ENCODE assay signal across 8 mouse cellular contexts in genomic region chr15:100460942-100461341, GRCm38 (mm10). TPM values are rescaled to one million over a fixed set of nuclear protein-coding genes. Genes with fewer than 3 reads are reported as not detected.
DNase-seq lines count a peak whose midpoint lies in the region; ATAC-seq and TF ChIP-seq lines count a peak whose summit lies in the region.

No protein-coding gene starts in this region.

- peak overlapping the region; percentile 50 for H3K4me2 ChIP-seq in heart, embryonic 12.5 days
- peak overlapping the region; percentile 30; the same call in 1 of the 2 replicates for H3K4me2 ChIP-seq in intestine, postnatal 0 days (replicated peaks; ENCODE audit: low read depth)

- ATAC-seq in heart, embryonic 12.5 days (ENCODE audit: insufficient number of reproducible peaks, low FRiP score), result peak; percentile 72
- ATAC-seq in intestine, postnatal 0 days, result peak; percentile 29; the same call in 1 of the 2 replicates

- no peaks in the 10 kb centered on the region for H3K36me3 ChIP-seq in heart, embryonic 12.5 days
- no peaks in the 10 kb centered on the region for H3K36me3 ChIP-seq in embryonic facial prominence, embryonic 10.5 days (replicated peaks)
- no peaks in the 10 kb centered on the region for H3K36me3 ChIP-seq in intestine, postnatal 0 days (ENCODE audit: control insufficient read depth, insufficient read depth)

- no peak for TF ChIP-seq POLR2A in lung, adult 2 months (IDR thresholded peaks at IDR 0.05; ENCODE audit: borderline replicate concordance, extremely low read depth, low read depth, low read length)

- peak overlapping the region; percentile 2; the same call in 1 of the 2 replicates for H3K4me3 ChIP-seq in heart, embryonic 12.5 days
- H3K4me3 ChIP-seq in embryonic facial prominence, embryonic 10.5 days, result peak overlapping the region; percentile 39; the same call in 1 of the 2 replicates
- H3K4me3 ChIP-seq in intestine, postnatal 0 days (ENCODE audit: low read depth, low read length), result no peak overlapping the region
- no peak overlapping the region for H3K4me3 ChIP-seq in lung, adult 2 months (replicated peaks; ENCODE audit: extremely low read depth, low read depth, low read length)

- H3K9ac ChIP-seq in heart, embryonic 12.5 days, result no peak overlapping the region
- H3K9ac ChIP-seq in intestine, postnatal 0 days (ENCODE audit: low read depth, low read length), result no peak overlapping the region

- H3K27me3 ChIP-seq in heart, embryonic 12.5 days (replicated peaks), result peaks cover 9% of the 10 kb centered on the region; the same call in 1 of the 2 replicates
- H3K27me3 ChIP-seq in embryonic facial prominence, embryonic 10.5 days (replicated peaks; ENCODE audit: low read depth, poor library complexity, severe bottlenecking), result peaks cover 24% of the 10 kb centered on the region
- H3K27me3 ChIP-seq in intestine, postnatal 0 days (replicated peaks; ENCODE audit: control insufficient read depth, insufficient read depth, low read length), result no peaks in the 10 kb centered on the region

- H3K27ac ChIP-seq in heart, embryonic 12.5 days (ENCODE audit: poor library complexity, severe bottlenecking), result no peak overlapping the region
- no peak overlapping the region for H3K27ac ChIP-seq in embryonic facial prominence, embryonic 10.5 days (replicated peaks)
- H3K27ac ChIP-seq in intestine, postnatal 0 days (ENCODE audit: low read depth, low read length), result no peak overlapping the region

- intact Hi-C loops in heart, postnatal 25 days (cut with DNase I), result no loop called here

- TF ChIP-seq CTCF in intestine, postnatal 0 days (IDR thresholded peaks at IDR 0.05; ENCODE audit: low read depth), result no peak
- TF ChIP-seq CTCF in lung, adult 2 months (IDR thresholded peaks at IDR 0.05; ENCODE audit: insufficient read depth, low read length), result no peak

- no peak for DNase-seq in heart, postnatal 25 days (ENCODE audit: low spot score)
- peak; percentile 52 for DNase-seq in embryonic facial prominence, embryonic 10.5 days (ENCODE audit: low spot score)
- DNase-seq in lung, adult 2 months, result peak; percentile 41
- DNase-seq in spleen, postnatal 36 days (ENCODE audit: low spot score in 2 of 2), result peak; percentile 39 to 43
- DNase-seq in right cerebral cortex, adult 2 months (ENCODE audit: low spot score in 2 of 2), result no peak
- no peak for DNase-seq in layer of hippocampus, adult 9-11 months

- H3K9me3 ChIP-seq in heart, embryonic 12.5 days (replicated peaks), result no peaks in the 10 kb centered on the region
- no peaks in the 10 kb centered on the region for H3K9me3 ChIP-seq in embryonic facial prominence, embryonic 10.5 days
- H3K9me3 ChIP-seq in intestine, postnatal 0 days (ENCODE audit: control insufficient read depth), result no peaks in the 10 kb centered on the region

- peaks cover 10% of the 10 kb centered on the region; the same call in 1 of the 2 replicates for H3K4me1 ChIP-seq in heart, embryonic 12.5 days (replicated peaks)
- peaks cover 18% of the 10 kb centered on the region for H3K4me1 ChIP-seq in embryonic facial prominence, embryonic 10.5 days
- peaks cover 3% of the 10 kb centered on the region; the same call in 1 of the 2 replicates for H3K4me1 ChIP-seq in intestine, postnatal 0 days (replicated peaks; ENCODE audit: control insufficient read depth, insufficient read depth, low read length)
- no peaks in the 10 kb centered on the region for H3K4me1 ChIP-seq in lung, adult 2 months (ENCODE audit: control insufficient read depth, insufficient read depth, low read length)

- 9% methylated on average over 12 of the region's 12 CpGs for WGBS in heart, embryonic 12.5 days
- 9% methylated on average over 12 of the region's 12 CpGs for WGBS in embryonic facial prominence, embryonic 10.5 days
- WGBS in intestine, postnatal 0 days, result 13% methylated on average over 12 of the region's 12 CpGs
- 10% methylated on average over 12 of the region's 12 CpGs for WGBS in lung, adult 2 months

RNA-seq across cellular contexts. Expression of gene Letmd1, which starts 7.9 kb away (rescaled TPM):
- polyA plus RNA-seq in heart, embryonic 12.5 days (2016; fragmentation: Nextera tagmentation; extraction: Ambion mirVana), result 17.7 and 19.4 TPM in 2 replicates
- 10 to 100 TPM; 13.6 to 14.6 TPM for total RNA-seq in heart, postnatal 25 days (2021)
- 36.5 and 38.6 TPM in 2 replicates for polyA plus RNA-seq in embryonic facial prominence, embryonic 10.5 days (2016; fragmentation: Nextera tagmentation; extraction: Ambion mirVana)
- 10.6 and 11.5 TPM in 2 replicates for polyA plus RNA-seq in intestine, postnatal 0 days (2015; fragmentation: Nextera tagmentation; extraction: Ambion mirVana)
- polyA plus RNA-seq in lung, adult 2 months (2012; rRNA removed), result 32.6 and 44.4 TPM in 2 replicates

RNA-seq across cellular contexts. Expression of gene Csrnp2, which starts 34.3 kb away (rescaled TPM):
- 12.0 and 12.1 TPM in 2 replicates for polyA plus RNA-seq in heart, embryonic 12.5 days (2016; fragmentation: Nextera tagmentation; extraction: Ambion mirVana)
- 1 to 10 TPM; 2.5 to 2.9 TPM for total RNA-seq in heart, postnatal 25 days (2021)
- 24.2 and 25.4 TPM in 2 replicates for polyA plus RNA-seq in embryonic facial prominence, embryonic 10.5 days (2016; fragmentation: Nextera tagmentation; extraction: Ambion mirVana)
- polyA plus RNA-seq in intestine, postnatal 0 days (2015; fragmentation: Nextera tagmentation; extraction: Ambion mirVana), result 3.1 and 3.3 TPM in 2 replicates
- polyA plus RNA-seq in lung, adult 2 months (2012; rRNA removed), result 2.8 and 3.0 TPM in 2 replicates

RNA-seq across cellular contexts. Expression of gene Slc11a2, which starts 36.1 kb away (rescaled TPM):
- 15.5 and 20.8 TPM in 2 replicates for polyA plus RNA-seq in heart, embryonic 12.5 days (2016; fragmentation: Nextera tagmentation; extraction: Ambion mirVana)
- total RNA-seq in heart, postnatal 25 days (2021), result 10 to 100 TPM; 52.6 to 56.9 TPM
- 25.0 and 28.3 TPM in 2 replicates for polyA plus RNA-seq in embryonic facial prominence, embryonic 10.5 days (2016; fragmentation: Nextera tagmentation; extraction: Ambion mirVana)
- 44.7 and 49.0 TPM in 2 replicates for polyA plus RNA-seq in intestine, postnatal 0 days (2015; fragmentation: Nextera tagmentation; extraction: Ambion mirVana)
- polyA plus RNA-seq in lung, adult 2 months (2012; rRNA removed), result 35.5 and 53.2 TPM in 2 replicates

RNA-seq across cellular contexts. Expression of gene Gm5475, which starts 39.0 kb away (rescaled TPM):
- 0.12 TPM in 1 of 2 replicates, not detected in the other for polyA plus RNA-seq in heart, embryonic 12.5 days (2016; fragmentation: Nextera tagmentation; extraction: Ambion mirVana)
- not detected for total RNA-seq in heart, postnatal 25 days (2021)
- polyA plus RNA-seq in embryonic facial prominence, embryonic 10.5 days (2016; fragmentation: Nextera tagmentation; extraction: Ambion mirVana), result 0.05 TPM in 1 of 2 replicates, not detected in the other
- 0.77 and 1.0 TPM in 2 replicates for polyA plus RNA-seq in intestine, postnatal 0 days (2015; fragmentation: Nextera tagmentation; extraction: Ambion mirVana)
- not detected in 2 replicates for polyA plus RNA-seq in lung, adult 2 months (2012; rRNA removed)

Comparison
In these comparisons a context has a peak if more than half of its experiments do, and no peak if none do; other contexts are left out.
1. H3K4me3 ChIP-seq: peak in heart, embryonic 12.5 days (single experiment) and embryonic facial prominence, embryonic 10.5 days (single experiment); none in intestine, postnatal 0 days (single experiment) and lung, adult 2 months (single experiment).
2. DNase-seq: peak in embryonic facial prominence, embryonic 10.5 days (single experiment), lung, adult 2 months (single experiment) and spleen, postnatal 36 days (2 of 2); none in heart, postnatal 25 days (single experiment), right cerebral cortex, adult 2 months (0 of 2) and layer of hippocampus, adult 9-11 months (single experiment).